Mouse (Mus musculus) adipose tissue, adult 10 weeks (tissue): ENCODE data around the gene Zfp984. TPM values are rescaled to one million over a fixed set of nuclear protein-coding genes. Genes with fewer than 3 reads are reported as not detected.

Experiments
- polyA plus RNA-seq: library from polyadenylated mRNA; stranded (reverse); fragments of 350-450 nt; fragmentation: Illumina TruSeq; extraction: RNeasy Lipid Tissue Mini Kit (QIAGEN cat#74804); gene quantifications from one replicate; pipeline ENCODE4 v1.2.3, GENCODE M21; 2014; ENCODE audit warnings: low read depth, low replicate concordance

Zfp984 gene
- polyA plus RNA-seq: 12.5 TPM

GRCm38 (mm10) chr4:147809292-147809965 lies at the start of gene Zfp984:
Zfp984 (minus strand) TSS chr4:147809788.

GRCm38 (mm10) chr4:147847614-147848583 lies 38.3 kb upstream of the Zfp984 start, which contains the start of gene Zfp933:
Zfp933 (minus strand) TSS chr4:147848366.

Other genes starting within 250 kb of the Zfp984 start
- gene Zfp979, start 167.3 kb downstream of the Zfp984 start, polyA plus RNA-seq: 5.0 TPM
- not detected for gene Zfp534, start 107.2 kb downstream of the Zfp984 start, polyA plus RNA-seq
- gene Zfp933, start 38.6 kb upstream of the Zfp984 start, polyA plus RNA-seq: 8.4 TPM
- 29.2 TPM for gene Miip, start 59.0 kb upstream of the Zfp984 start, polyA plus RNA-seq
- gene Fv1, start 59.2 kb upstream of the Zfp984 start, polyA plus RNA-seq: 5.2 TPM
- gene Mfn2, start 94.9 kb upstream of the Zfp984 start, polyA plus RNA-seq: 58.7 TPM
- 41.0 TPM for gene Plod1, start 127.0 kb upstream of the Zfp984 start, polyA plus RNA-seq
- 34.5 TPM for gene 2510039O18Rik, start 131.1 kb upstream of the Zfp984 start, polyA plus RNA-seq
- not detected for gene Nppb, start 176.0 kb upstream of the Zfp984 start, polyA plus RNA-seq
- not detected for gene Nppa, start 190.9 kb upstream of the Zfp984 start, polyA plus RNA-seq
- gene Clcn6, start 229.0 kb upstream of the Zfp984 start, polyA plus RNA-seq: 10.7 TPM
- gene Mthfr, start 229.3 kb upstream of the Zfp984 start, polyA plus RNA-seq: 38.7 TPM